Mouse (Mus musculus): Measurements from ENCODE around the gene Lrrc4c. TPM values are rescaled to one million over a fixed set of nuclear protein-coding genes. Genes with fewer than 3 reads are reported as not detected.

Lrrc4c gene
- polyA plus RNA-seq, 2 experiments from 2014 or later = not detected

DNA sequence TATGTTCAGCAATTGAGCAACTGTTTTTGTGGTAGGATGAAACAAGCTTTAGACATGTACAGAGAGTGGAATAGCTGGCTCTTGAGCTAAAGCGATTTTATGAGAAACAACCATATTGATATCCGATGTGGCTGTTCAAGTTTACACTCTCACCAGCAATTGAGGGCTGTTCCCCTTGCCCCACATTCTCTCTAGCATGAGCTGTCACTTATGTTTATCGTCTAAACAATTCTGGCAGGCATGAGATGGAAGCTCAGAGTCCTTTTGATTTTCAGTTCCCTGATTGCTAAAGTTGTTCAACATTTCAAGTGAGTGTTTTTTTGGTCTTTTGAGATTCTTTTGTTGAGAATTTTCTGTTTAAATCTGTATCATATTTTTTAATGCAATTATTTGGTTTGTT, 976.2 kb downstream of the Lrrc4c start:
- ATAC-seq = no peak

DNA sequence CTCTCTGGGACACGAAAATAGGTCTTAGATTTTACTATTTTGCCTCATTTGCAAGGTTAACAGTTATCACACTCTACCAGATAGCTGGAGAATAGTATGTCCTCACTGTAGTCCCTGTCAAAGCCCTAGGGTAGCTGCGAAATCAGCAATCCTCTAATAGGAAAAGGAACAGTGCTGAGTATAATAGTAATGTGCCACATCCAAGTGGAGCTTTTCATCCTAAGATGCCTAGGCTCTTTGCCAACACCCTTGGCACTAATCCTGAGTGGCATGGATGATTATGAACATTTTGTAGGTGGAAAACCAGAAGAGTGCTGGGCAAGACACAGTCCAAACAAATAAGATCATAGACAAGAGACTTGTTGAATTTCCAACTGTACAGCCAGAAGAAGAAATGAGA, 981.7 kb downstream of the Lrrc4c start:
- ATAC-seq = no peak

DNA sequence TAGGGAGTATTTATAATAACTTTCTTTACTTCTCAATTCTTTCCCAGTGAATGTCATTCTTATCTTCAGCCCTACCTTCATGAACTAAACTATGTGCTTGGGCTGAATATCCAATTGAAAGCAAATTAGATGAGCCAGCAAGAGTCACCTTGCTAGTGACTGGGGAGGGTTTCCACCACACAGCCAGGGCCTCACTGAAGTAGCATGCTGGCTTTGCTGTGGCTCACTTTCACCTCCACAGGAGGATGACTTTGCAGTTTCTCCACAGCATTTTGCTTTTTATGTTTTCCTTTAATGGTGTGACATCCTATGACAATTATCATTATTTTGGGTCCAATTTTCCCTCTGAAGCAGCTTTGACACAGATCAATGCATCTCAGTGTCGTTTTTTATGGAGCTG, 1000.0 kb downstream of the Lrrc4c start:
- ATAC-seq = no peak

DNA sequence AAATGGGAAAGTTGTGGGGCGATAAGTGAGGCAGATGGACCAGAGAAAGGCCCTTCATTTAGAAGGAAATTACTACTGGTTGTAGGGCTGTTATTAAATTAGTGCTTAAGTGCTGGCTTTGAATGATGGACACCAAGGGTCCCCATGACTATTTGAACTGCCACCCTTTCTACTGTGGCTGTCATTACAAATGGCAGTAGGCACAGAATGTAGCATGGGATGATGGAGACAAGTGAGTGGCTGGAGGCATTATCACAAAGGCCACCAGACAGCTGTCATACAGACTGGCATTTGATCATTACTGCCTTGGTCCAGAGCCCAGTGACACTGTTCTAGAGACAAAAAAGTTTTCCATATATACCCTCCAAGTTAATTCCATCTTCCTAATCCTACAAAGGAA, 1000.6 kb downstream of the Lrrc4c start:
- no peak for ATAC-seq

DNA sequence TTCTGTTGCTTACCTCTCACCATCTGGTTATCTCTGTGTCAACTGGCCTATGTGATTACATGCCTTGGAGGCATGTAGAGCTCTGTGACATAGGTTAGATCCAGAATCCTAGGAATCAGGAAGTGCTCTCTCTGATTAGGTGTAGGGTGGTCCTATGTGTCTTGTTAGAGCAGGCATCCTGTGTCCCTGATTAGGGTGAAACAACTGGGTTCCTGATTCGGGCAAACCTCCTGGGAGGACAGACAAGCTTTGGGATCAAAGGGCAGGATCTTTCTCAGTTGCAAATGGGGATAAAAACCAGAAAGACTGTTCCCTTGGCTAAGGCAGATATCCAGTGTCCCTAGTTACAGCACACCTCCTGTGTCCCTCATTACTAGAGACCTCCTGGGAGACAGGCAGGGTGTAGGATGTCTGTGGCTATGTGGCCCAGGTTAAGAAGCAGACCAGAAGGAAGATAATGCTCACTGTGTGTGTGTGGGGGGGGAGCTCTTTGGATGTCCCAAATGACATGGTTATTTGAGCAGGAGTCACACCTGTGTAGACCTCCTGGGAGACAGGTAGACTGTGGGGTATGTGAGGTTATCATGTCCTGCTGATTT, 1014.2 kb downstream of the Lrrc4c start:
- no peak for ATAC-seq

DNA sequence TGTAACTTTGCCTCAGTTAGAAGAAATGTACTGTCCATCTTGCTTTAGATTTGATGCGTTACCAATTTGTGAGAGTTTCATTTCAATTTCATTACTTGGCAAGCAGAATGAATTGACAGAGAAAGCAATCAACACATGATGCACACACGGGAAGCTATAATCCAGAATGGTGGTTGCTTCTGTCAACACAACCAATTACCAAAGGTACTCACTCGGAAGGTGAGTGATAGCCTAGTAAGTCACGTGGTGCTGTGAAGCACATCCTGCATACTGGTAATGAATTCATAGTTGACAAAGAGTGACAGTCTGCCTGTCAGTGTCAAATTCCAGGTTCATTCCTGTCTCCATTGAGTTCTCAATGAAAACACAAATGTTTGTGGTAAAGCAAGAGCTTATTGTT, 1021.7 kb downstream of the Lrrc4c start:
- no peak for ATAC-seq

DNA sequence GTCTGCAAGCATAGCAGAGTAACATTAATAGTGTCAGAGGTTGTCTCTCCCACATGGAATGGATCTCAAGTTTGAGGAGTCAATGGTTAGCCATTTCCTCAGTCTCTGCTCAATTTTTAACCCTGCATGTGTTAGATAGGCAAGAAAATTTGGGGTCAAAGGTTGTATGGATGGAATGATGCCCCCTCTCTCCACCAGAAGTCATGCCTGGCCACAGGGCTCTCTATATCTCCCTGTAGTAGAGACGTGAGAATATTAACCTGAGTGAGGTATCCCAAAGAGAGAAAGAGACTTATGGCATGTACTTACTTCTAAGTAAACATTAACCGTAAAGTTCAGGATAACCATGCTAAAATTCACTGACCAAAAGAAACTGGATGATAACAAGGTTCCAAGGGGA, 1043.3 kb downstream of the Lrrc4c start:
- ATAC-seq = no peak

DNA sequence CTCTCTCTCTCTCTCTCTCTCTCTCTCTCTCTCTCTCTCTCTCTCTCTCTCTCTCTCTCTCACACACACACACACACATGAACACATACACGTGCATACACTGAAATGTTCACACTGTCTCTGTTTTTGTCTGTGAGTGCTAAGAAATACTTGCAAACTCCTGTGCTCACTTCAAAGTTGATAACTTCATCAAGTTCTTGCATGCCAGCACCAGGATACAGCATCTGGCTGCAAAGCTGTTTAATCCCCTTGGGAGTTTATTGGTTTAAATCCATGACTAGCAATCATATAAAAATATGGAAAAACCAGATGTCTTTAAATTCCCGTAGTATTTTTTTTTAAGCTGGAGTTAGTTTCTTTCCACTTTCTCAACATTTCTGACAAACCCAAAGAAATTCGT, 1052.0 kb downstream of the Lrrc4c start:
- ATAC-seq = no peak

DNA sequence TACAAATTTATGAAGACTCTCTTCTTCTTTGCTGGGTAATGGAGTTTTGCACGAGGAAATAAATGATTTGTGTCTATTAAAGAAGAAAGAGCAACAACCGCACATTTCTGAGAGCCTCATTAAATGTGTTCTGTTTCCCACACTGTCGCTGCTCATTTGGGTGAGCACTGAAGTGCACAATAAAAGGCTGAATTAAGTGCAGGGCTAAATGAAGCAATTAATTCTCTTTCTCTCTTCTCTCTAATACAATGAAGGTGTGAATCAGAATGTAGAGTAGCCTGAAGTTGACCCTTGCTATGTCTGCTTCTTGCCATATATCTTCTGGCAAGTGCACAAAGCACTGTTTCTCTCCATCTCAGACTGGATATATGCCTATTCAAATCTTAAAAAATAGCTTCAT, 1073.5 kb downstream of the Lrrc4c start:
- no peak for ATAC-seq

DNA sequence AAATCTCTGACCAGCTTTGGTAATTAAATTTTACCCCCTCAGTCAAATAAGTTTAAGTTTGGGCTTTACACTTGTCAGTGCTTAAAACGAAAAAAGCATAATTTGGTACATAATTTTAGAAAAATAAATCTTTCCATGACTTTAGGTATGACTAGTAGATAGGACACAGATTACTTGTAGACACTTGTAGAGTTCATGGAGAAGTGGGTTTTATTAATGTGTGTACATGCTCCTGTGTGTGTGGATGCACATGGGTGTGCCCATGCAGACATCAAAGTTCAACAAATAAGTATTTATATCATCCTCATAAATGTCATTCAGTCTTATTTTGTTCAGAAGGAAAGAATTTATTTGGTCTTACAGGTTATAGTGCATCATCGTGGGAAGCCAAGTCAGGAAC, 1073.9 kb downstream of the Lrrc4c start:
- no peak for ATAC-seq

DNA sequence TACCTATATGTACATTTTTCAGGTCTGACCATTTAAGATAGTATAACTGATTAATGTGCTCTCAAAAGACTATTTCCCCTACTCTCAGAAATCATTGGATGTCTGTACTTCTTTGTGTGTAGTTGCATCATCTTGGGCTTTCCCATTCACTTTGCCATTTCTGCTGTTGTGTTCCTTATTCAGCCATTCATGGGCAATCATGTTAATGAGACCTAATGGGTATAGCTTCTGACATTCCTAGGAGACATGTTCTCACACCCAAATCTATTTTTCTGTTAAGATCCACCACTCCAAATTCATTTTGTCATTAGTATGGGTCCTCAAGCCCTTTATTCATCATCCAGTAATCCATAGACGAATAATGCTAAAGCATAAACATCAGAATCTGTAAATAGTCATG, 1095.1 kb downstream of the Lrrc4c start:
- ATAC-seq = no peak

DNA sequence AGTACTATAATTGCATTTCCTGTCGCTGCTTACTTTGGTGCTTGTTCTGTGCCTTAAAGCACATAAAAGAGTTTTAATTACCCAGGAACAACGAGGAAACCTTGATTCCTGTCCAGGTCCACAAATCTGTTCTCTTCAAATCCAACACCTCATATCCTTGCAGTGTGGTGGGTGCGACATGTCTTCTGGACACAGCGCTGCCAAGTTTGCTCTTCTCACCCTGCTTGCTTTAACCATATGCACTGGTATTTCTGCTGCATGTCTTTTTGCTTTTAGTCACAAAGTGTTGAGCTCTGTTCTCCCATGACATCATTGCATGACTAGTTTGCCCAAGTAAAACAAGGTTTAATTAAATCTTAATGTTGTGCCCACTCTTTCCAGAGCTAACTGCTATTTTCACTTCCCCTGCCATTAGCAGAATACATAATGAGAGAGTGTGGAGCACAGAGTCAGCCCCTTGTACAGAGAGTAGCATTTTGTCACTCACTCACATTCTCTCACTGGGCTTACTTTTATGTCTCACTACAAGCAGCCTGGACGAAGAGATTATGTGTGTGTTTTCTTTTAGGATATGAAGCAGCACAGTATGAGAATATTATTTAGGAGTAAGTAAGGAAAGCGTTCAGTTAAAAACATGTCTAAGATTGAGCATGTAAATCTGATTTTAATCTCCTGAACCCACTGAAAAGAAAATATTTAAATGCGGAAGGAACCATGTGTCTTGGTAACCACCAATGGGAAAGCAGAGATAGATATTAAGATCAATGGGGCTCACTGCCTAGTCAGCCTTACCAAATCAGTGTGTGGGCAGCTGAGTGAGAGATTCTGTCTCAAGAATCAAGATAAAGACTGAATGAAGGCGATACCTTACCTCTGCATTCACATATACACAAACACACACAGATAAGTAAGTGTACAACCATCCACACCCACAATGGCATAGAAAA, 1096.7 kb downstream of the Lrrc4c start:
- no peak for ATAC-seq

DNA sequence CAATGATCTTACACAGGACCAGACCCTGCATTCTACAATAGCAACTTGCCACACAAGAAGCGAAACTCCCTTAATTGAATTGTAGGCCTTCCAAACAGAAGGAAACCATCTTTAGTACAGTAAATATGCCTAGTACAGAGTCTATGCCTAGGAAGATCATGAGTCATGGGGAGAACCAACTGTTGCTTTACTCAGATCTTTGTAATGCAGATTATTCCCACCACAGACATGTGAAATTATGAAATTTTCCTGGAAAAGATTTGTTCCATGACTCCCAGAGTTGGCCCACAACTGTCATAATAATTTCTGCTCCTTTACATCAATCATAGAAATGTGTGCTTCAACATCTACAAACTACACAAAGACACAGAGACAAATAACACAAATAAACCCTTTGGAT, 1116.2 kb downstream of the Lrrc4c start:
- ATAC-seq = no peak

DNA sequence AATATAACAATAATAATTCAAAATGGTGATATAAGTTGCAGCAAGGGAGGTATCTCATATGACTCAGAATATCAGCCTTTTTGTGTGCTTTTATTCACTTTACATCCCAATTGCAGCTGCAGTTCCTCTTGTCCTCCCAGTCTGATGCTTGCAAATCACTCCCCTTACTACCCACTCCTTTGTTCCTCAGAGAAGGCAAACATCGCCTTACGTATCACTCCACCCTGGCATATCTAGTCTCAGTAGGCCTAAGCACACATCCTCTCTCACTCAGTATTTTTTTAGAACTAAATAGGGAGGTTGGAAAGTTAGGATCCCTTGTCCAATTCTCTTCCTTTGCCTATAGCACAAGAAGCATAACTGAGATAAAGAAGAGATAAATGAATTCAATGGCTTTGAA, 1117.6 kb downstream of the Lrrc4c start:
- no peak for ATAC-seq

DNA sequence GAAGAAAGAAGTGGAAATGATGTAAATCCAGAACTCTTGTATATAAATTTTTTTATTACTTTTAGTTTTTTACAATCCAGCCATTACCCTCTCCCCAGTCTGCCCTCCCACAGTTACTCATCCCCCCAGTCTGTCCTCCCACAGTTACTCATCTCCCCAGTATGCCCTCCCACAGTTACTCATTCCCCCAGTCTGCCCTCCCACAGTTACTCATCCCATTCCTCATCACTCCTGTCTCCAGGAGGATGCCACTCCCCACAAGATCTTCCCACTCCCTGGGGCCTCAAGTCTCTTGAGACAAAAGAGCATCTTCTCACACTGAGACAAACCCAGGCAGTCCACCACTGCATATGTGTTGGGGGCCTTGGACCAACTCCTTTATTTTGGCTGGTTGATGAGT, 1119.8 kb downstream of the Lrrc4c start:
- no peak for ATAC-seq

DNA sequence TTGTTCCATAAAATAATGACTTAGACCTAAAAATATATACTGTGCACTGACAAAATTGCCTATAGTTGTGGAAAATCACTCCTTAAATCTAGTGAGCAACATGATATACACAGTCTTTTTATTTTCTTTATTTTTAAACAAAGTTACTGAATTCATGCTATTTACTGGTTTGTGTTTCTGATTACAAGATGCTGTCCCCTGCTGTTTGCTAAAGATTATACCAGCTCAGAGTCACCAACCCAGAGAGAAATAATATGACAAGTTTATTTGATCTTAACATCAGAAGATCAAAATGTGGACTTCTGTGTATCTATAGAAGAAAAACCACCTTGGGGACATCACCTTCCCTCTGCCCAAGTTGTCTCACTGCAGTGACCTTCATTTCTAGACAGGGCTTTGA, 1145.6 kb downstream of the Lrrc4c start:
- ATAC-seq = no peak

DNA sequence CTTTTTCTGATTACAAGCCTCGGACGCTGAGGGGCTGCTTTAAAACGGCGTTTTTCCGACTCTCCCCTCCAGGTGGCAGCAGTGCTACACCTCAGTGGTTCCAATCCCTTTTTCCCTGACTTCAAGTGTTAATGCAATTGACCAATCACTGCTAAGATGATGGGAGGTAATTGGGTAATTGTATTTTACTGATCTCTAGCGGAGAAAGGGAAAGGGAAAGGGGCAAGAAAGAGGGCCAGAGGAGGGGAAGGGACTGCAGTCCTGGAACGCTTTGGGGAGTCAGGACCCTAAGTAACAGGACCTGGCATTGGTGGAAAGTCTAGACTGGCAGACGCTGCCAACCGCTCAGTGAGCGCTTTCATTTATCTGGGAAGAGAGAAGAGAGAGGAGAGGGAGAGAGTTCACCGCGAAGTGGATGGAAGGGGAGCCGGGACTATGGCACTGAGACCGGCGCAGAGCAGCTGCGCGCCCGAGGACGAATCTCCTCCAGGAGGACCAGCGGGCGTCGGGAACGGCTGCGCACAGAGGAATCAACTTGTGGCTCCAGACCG, 1148.3 kb downstream of the Lrrc4c start:
- no peak for ATAC-seq

DNA sequence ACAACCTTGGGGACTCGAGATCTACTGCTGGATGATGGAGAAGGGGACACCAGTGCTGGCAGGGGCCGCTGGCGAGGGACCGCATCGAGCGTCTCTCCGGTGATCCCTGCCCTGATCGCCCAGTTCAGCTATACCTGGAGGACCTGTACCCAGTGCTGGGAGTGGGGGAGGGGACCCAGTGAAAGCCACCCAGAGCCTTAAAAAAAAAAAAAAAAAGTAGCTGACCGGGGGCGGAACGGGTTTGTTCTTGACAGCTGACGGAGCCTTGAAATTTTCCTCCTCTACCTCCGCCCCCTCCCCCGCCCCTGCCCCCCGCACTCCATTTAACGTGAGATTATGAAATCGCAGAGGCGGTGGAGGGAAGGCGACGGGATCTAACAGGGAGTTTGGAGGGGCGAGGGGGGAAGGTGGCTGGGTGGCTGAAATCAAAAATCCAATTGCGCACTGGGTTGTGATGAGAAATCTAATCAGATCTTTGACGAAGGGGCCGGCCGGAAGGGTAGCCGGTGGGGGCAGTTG, 1149.1 kb downstream of the Lrrc4c start:
- no peak for ATAC-seq

DNA sequence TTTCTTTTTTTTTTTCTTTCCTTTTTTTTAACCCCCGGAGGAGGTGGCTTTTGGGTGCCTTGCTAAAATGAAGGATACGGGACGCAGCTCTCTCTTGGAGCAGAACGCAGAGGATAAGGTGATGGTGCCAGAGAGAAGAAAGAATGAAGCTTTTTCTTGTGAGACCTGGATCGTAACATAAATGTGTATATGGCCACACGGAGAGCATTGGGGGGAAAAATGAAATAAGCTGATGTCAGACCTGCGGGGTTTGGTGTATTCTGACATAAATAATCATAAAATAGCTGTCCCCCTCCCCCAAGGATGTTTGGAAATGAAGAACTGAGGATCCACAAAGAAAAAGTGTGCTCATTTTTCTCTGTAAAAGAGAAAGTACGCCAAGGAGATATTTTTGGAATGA, 1149.7 kb downstream of the Lrrc4c start:
- ATAC-seq = no peak

DNA sequence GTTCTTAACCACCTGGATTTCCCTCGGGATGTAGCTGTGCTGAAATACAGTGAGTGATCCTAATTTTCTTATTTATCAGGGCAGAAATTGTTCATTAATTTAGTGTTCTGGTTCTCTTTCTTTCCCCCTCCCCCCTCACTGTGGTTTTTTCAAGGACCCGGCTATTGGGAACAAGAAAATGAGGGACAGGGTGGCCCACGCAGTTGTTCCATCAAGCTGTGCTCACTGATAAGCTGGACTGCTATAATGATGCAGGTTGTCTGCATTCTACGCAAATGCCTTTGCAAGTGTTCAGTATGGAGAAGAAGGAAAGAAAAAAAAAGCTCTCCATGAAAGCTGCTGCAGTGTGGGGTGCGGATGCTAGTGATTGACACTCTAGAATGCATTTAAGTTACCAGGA, 1150.4 kb downstream of the Lrrc4c start:
- ATAC-seq = no peak

DNA sequence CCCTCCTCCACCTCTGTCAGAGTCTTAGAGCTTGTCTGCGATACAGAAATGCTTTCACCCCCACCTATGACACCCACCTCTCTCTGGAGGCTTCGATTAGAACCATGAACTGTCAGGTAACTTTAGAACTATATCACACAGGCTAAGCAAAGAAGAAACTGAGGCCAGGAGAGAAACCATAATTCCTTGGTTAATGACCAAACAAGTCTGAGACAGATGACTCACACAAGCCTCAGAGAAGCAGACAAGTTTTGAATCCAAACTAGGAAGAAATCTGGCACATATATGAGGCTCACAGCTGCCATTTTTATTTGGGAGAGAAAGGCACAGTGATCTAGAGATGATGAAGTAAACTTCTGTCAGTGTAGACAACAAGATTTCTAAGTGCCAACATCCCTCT, 1151.4 kb downstream of the Lrrc4c start:
- ATAC-seq = no peak

DNA sequence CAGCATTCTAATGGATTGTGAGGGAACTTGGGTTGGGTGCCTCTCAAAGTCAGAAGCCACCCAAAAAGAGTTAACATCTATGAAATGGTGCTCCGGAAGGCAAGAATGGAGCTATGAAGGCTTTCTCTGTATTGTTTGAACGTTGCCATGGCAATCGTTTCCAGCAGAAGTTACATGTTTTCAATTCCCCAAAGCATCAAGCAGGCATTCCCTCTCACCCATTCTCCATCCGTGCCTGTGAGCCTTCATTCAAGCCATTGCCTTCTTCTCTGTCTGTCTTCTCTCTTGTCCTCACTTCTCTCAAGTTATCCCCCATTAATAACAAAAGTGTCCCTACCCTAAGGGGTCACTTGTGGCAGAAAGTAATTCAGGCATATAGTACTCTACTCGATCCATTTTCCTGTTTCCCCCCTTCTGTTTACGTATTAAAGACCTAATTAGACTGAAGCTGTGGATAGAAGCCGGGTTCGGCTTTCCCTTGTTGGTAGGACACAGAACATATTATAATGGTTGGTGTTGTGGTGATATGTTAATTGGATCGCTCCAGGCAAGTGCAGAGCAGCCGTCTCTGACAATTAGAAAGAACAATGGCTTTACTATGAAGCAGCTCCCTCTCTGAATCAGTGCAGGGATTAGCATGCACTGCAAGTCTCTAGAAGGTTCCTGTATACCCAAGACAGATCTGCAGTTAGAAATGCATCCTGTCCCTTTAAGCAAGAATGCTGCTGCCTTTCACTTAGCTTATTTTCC, 1160.4 kb downstream of the Lrrc4c start:
- no peak for ATAC-seq

DNA sequence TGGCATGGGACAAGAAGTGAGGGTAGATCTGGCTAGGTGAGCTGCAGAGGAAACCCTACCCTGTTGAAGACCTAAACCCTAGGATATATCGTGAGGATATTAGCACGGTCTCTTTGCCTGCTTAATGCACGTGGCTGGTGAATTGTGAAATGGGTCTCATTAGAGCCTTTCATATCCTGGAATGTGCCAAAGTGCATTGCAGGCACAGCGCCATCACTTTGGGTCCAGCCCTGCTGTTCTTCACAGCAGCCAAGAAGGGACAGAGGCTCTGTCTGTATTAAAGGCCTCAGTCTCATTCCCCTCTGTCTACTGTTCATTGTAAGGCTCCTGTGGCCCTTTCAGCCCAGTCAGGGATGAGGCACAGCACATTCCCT, 1160.9 kb downstream of the Lrrc4c start:
- ATAC-seq = no peak
